Mouse (Mus musculus): ENCODE data around the gene Tmem86b. TPM values are rescaled to one million over a fixed set of nuclear protein-coding genes. Genes with fewer than 3 reads are reported as not detected.
"Not testable (repeated sequence)": the region's sequence is repeated elsewhere in the genome, so short reads cannot be mapped to it uniquely, and the experiment has no call there.

Gene Tmem86b
- total RNA-seq, 2 experiments from 2014 or later = 13.9 to 16.7 TPM

DNA sequence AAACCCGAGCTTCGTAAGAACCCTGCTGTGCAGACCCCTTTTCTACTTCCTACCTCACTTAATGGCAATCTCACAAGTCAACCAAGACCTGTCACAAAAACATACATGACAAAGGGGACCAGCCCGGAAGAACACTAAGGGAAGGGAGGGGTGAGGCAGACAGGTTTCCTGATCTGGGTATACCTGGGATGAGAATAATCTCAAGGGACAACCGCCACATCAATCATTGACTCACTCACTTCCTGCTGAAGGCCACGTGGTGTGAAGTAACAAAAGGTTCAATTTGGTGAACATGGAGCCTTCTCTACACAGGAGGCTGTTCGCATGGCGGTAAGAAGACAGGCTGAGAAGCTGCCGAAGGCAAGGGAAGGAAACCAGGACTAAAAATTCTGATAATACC lies 20.4 kb upstream of the Tmem86b start:
- no peak for DNase-seq (ENCODE audit: low spot score in 2 of 2)

DNA sequence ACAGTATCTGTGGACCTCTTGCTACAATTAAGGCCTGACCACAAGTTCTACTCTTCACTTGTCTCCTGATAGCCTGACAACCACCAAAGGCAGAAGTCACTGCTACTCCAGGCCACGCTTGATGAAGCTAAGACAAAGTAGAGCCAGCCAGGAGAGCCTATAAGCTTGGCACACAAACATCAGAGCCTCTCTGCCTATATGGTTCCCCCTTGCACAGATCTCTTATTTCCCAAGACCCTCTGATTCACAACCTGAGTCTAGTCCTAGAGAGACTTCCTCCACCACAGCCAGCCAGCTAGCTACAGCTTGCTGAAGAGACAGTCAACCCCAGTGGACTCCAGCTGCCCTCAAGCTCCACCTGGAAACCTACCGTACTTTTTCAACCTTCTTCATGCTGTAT lies 16.8 kb upstream of the Tmem86b start:
- DNase-seq (ENCODE audit: low spot score in 2 of 2) = no peak

DNA sequence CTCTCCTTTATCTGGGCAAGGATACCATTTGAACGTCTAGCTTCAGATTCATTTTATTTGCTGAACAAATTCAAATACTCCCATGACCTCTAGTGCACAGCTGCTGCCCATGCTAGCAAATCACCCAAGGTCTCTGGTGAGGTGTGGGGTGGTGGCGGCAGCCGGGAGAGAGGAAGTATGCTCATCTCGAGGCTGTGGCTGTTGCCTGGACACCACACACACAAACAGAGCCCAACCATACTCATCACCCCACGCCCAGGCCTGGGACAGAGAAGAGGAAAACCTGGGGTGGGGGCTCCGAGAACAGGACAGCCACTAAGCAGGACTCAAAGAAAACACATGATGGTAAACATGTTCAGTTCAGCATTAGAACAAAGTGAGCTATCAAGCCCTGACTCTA lies 16.1 kb upstream of the Tmem86b start:
- DNase-seq (ENCODE audit: low spot score in 2 of 2) = no peak

DNA sequence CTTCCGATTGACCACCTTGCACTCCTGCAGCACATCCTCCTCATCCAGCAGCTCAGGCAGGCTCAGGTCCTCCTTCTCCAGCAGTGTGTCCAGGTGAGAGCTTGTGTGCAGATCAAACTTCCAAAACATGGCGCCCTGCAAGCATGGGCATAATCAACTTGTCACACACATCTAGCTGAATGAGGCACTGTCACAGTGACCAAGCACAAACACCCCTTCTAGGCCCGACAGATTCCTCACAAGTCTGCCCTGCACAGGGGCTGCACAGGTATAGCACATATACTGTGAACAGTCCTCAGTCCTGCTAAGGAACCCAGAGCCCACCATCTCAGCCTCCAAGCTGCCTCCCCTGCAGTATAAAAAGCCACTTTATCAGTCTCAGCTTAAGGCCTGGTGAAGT lies 15.6 kb upstream of the Tmem86b start:
- DNase-seq (ENCODE audit: low spot score in 2 of 2) = no peak

DNA sequence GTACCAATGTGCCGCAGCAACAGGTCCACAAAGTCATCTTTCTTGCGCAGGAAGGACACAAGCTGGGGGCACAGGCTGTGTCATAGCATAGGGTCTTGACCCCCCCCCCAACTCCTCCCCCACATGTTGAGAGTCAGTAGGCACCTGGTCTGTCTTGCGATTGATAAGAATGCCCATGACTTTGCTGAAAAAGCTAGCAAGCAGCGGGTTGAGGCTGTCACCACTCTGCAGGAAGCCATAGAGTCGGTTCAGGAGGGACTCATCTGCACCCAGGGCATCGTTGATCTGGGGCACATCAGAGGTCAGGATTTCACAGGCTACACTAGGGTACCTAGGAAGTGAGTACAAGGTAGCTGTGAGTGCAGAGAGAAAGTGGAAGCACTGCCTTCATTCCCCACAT lies 12.0 kb upstream of the Tmem86b start:
- no peak for DNase-seq (ENCODE audit: low spot score in 2 of 2)

DNA sequence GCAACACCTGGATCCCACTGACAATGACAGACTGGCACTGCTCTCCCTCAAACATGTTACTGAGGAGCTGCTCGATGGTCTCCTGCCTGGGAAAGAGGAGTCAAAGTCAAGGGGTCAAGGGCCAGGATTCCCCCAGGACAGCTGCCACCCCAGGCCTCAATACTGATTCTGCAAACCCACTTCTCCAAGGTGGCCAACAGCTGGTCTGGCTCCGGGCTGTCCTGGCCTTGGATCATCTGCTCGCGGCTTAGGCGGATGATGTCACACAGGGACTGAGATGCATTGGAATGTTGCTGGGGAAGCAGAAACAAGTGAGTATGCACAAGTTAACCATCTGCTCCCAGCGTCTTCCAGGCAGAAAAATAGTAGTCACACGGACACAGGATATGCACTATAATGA lies 10.7 kb upstream of the Tmem86b start:
- no peak for DNase-seq (ENCODE audit: low spot score in 2 of 2)

DNA sequence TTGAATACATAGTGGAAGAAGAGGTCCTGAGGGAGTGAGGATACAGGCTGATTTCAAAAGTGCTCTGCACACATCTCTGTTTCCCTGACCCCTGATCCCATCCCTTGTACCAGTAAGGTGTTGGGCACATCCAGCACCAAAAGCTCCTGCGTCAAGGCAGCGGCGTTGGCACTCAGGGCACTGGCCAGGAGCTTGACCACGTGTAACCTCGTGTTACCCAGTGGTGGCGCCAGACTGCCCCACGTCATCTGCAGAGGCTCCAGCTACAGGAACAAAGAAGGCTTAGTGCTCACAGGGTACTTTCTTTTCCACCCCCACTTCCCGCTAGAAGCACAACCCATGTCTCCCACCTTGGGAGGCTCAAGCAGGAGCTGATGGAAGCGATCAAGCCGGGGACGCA lies 9.9 kb upstream of the Tmem86b start:
- DNase-seq (ENCODE audit: low spot score in 2 of 2) = no peak

DNA sequence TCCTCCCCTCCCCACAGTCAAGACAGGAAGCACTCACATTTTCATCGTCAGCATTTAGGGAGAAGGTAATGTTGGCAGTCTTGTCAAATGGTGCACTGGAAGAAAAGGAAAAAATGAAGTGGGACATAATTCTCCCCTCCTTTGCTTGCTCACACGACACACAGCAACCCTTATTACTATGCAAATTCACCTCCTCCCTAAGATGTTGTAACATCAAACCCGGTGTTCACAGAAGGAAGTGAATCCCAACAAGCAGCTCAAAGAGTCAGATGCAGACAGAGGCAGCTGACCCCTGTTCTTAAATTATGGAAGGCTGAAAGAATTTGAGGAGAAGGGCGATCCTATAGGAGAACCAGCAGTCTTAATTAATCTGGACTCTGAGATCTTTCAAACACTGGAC lies 5.0 kb upstream of the Tmem86b start:
- DNase-seq (ENCODE audit: low spot score in 2 of 2) = no peak

DNA sequence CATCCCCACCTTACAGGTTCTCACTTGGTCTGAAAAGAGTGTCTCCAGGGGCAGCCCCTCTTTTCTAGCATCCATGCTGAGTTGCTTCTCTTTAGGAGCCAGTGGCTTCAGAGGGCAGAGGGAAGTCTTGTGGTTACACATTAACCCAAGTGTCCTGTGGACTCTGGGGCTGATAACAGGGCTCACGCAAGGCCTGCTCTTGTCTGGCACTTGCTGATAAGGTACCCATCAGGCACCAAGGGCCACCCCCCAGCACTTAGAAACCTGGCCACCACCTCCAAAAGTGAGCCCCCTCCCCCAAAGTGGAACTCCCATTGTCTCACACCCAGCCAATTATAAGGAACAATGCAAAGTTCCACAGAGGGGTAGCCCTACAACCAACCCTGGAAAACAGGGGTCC lies 1.0 kb downstream of the Tmem86b start:
- DNase-seq (ENCODE audit: low spot score in 2 of 2) = no peak

DNA sequence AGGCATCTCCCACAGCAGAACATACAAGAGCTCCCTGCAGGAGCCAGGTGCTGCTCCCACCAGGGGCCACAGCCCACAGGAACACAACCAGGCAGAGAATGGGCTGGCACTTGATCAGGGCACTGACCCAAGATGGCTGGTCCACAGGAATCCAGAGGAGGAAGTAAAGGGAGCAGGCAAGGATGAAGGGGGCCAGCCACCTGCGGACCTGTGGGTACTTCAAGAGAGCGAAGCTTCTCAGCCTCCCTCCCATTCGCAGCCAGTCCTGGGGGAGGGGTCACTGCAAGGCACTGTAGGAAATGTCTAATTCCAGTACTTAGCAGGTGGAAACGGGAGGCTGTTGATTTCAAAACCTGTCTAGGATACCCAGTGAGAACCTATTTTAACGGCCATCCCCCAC lies 1.6 kb downstream of the Tmem86b start:
- DNase-seq (ENCODE audit: low spot score in 2 of 2) = no peak

DNA sequence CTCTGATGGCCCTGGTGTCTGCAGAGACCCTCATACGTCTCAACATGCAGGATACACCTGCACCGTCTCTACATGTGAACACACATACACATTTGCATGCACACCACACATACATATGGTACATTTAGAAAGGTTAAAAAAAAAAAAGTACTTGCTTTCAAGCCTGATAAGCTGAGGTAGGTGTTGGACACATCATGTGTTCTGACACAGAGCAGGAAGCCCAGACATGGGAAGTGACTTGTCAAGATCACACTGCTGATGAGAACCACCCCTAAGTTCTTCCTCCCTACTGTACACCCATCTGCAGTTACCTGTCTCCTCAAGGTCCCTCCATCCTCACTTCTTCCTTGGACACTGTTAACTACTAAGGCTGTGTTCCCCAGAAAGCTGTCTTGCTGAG lies 5.3 kb downstream of the Tmem86b start:
- DNase-seq (ENCODE audit: low spot score in 2 of 2) = no peak

DNA sequence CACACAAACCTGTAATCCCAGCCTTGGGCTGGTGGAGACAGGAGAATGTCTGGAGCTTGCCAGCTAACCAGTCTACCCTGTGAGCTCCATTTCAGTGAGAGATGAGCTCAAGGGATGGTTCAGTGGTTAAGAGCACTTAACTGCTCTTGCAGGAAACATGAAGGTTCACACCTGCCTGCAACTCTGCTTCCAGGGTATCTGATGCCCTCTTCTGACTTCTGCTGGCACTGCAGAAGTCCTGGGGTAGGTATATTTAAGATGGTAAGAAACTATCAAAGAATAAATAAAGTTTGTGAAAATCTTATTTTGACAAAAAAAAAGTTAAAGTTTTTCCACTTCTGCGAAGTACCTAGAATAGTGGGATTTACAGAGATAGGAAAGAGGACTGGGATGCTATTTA lies 6.9 kb downstream of the Tmem86b start:
- DNase-seq (ENCODE audit: low spot score in 2 of 2) = no peak

DNA sequence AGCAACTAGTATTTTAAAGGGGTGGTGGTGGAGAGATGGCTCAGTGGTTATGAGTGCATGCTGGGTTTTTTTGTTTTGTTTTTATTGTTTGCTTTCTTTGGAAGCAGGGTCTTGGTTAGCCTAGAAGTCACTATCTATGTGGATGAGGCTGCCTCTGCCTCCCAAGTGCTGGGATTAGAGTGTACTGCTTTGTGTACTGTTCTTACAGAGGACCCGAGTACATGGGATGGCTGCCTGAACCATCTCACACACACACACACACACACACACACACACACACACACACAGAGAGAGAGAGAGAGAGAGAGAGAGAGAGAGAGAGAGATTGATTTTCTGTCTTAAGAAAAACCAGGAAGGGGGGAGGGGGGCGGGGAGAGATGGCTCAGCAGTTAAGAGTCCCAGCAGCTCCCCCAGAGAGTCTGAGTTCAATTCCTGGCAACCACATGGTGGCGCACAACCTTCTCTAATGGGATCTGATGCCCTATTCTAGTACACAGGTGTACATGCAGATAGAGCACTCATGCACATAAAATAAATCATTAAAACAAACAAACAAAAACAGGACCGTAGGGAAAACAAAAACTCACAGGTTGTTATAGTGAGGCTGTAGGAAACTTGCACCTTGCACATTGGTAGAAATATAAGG lies 7.6 kb downstream of the Tmem86b start:
- DNase-seq (ENCODE audit: low spot score in 2 of 2) = peak; percentile 45 to 60

DNA sequence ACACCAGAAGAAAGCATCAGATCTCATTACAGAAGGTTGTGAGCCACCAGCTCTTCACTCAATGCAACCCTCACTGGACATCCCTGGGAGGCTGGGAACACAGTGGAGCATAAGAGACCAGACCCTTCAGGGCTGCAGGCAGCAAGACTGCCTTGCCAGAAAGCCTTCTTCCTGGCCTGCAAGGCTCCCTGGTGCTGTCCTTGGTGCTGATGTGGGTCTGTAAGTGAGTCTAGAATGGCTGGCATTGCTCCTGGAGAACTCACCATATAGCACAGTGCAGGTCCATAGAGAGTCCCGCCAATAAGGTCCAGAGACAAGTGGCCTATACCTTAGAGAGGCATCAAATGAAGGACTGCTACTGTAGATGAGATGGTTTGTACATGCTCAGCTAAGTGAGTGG lies 11.2 kb downstream of the Tmem86b start:
- no peak for DNase-seq (ENCODE audit: low spot score in 2 of 2)

DNA sequence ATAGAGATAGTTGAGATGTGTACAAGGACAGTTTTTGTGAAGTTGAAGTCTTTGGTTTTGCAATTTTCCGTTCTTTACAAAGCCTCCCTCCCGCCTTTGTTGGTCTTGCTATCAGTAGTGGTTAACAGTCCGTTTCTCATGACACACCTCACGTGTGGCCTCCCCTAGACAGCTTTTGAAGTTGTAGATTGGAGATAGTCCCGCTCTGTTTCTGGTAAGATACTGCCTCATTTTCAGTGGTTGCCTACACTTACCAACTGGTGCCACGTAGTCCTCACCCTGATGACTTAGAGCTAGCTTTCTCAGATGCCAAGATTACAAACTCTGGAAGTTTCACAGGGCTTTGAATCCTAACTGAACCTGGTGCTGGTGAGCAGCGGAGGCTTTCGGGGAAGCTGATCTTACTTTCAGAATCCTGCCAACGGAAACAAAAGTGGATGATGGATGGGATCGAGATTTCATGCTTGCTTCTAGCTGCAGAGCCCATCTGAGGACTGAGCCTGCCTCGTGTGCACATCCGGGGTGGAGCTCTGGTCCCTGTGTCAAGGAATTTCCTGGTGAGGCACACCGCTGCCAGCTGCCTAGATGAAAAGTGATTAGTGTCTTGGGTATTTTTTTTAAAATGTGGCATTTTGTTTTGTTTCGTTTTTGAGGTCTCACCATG lies 17.4 kb downstream of the Tmem86b start:
- DNase-seq (ENCODE audit: low spot score in 2 of 2) = no peak

DNA sequence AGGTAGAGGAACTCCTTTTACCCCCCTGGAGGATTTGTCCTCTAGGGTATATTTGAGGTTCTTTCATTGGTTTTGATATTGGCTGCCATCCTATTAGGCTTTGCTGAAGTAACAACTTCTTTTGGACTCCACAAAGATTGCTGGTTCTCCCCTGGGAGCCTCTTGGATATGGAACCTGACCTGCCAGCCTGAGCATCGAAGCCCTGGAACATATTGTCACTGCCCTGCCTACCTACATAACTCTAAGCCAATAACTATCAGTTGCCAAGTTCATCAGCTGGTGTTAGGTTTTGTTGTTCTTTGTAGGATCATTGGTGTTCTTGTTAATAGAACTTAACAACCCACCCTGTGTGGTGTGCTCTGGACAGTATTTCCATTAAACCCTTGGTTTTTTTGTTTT lies 18.3 kb downstream of the Tmem86b start:
- no peak for DNase-seq (ENCODE audit: low spot score in 2 of 2)

DNA sequence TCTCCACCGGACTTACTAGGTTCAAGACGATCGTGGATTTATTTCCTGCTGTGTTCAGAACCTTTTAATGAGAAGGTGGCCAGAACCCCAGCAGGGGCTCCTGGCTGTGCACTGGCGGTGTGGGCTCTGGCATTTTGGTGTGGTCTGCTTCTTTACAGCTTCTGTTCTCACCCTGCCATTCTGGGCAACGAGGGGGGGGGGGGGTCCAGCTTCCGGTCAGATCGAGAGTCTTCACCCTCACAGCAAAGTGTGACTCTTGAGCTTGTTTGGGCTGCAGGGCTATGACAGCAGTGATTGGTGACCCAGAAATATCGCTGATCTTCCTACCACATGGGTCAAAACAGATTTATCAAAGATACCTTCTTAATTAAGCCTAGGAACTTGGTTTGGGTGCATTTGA lies 18.8 kb downstream of the Tmem86b start:
- DNase-seq (ENCODE audit: low spot score in 2 of 2) = no peak

DNA sequence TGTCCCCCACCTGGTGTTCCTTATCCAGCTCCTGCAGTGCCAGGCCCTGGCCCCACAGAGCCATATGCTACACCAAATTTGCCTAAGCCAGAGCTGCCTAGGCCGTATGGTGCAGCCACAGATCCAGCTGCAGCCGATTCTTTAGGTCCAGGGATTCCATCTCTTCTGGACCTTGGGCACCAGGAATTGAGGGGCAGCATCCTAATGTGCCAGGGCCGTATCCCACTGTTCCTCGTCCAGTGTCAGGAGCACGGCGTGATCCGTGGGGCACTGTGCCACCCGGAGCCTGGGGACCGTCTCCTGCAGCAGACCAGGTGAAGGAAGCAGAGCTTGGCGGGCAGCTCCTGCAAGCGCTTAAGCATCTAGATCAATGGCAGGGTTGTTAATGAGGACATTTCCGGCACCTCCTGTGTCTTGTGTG lies 19.3 kb downstream of the Tmem86b start:
- DNase-seq (ENCODE audit: low spot score in 2 of 2) = no peak

DNA sequence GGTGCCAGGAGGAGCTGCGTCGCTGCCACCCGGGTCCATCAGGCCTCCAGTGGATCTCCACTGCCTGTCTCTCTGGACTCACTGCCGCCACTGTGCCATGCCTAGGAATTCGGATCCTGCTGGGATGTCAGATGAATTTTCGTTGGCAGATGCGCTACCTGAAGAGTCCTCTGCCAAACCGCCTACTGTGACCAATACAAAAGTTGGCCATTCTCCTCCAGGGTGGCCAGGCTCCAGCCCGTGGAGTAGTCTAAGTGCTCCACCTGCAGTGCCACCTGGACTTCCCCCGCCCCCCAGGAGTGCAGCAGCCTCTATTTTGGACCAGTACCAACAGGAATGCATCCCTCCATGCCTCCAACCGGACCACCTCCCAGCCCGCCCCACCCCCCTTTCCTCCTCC lies 19.7 kb downstream of the Tmem86b start:
- no peak for DNase-seq (ENCODE audit: low spot score in 2 of 2)

DNA sequence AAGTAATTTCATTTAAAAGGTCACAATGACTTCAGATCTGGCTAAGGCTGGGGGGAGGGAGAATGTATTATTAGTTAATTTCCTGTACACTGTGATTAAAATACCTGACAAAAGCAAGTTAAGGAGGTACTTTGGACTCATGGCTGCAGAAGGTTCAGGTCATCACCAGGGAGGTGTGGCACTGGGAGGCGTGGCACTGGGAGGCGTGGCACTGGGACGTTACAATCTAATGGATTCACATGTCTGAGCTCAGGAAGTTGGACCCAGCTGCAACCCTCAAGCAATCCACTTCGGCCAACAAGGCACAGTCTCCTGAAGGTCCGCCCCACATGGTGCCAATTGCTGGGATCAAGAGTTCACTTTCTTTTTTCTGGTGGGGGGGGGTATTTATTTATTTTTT lies 23.2 kb downstream of the Tmem86b start:
- no peak for DNase-seq (ENCODE audit: low spot score in 2 of 2)

DNA sequence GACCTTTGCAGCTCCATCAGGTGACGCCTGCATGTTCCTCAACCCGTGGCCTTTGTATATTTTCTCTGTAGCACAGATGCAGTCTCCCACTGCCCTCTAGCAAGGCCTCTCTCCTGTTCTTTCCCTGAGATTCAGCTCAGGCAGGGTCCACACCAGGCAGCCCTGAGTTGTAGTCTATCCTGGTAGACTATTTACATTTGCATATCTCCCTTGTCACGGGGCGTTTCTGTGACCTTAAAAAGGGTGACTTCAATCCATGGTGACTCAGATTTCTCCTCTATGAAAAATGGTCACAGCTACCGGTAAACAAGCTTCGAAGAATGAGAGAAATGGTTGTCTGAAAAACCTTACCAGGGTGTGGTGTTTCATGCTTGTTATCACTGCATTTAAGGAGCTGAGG lies 27.3 kb downstream of the Tmem86b start, which contains the start of gene Ptprh:
Gene Ptprh (minus strand): TSS at position 169 of the 400 bp plus-strand sequence.
- DNase-seq (ENCODE audit: low spot score in 2 of 2) = no peak

DNA sequence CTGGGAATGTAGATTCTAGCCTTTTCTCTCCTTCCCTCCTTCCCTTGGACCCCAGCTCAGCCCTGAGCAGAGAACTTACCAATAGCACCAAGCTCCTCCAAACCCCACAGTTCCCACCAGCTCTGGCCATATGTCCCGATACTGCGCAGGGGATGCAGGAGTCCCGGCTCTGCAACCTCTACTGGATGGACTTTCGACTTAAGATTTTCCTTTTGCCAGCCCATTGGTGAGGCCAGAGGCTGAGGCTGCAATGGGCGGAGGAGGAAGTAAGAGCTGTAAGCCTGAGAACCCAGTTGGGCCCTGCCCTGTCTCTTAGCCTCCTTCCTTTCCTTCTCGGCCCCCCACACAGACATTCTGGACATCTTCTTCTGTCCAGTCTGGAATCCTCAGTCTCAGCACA lies 28.3 kb downstream of the Tmem86b start:
- no peak for DNase-seq (ENCODE audit: low spot score in 2 of 2)

DNA sequence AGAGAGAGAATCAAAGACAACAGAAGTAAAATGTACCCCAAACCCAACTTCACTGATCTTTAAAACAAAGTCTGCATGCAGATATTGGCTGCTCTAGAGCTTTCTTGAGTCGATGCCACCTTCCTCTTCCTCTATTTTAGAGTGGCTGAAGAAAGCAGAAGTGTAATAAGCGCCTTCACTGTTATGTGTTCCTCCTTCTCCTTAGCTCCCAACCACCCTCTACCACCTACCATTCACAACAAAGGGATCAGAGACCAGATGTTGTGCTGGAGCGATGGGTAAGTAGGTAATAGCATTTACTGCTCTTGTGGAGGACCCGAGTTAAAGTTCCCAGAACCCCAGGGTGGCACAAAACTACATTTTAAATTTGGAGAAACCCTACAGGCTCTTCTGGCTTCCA lies 34.2 kb downstream of the Tmem86b start:
- not testable (repeated sequence) for DNase-seq (ENCODE audit: low spot score in 2 of 2)
